Mouse (Mus musculus): ENCODE results near the gene Zfp804a.

The Zfp804a gene

DNA sequence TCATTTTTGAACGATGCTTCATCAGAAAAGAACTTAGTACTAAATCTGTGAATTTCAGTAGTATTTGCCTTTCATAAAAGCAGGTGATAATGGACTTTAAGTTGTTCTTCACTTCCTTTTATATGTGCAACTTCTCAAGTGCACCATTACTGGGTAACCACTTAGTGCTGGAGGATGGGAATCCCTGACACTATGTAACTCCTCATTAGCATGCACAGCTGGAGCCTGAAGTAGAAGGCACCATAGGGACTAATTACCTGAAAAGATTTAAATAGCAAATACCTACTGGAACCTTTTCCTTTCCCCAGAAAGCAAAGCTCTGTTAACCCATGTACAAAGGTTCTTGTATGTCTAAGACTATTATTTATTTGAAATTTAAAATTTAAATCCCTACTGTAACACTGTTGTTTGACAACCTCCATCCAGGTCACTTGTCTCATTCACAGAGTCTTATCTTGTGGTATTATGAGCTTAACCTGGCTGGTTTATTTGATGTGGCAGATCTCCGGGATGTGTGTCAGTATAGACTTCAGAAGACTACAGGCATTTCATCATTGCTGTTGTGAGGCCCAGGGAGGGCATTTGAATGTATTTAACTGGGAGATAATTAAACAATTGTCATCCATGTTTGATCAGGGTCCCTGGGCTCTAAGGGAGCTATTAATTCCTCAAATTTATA, 229.7 kb downstream of the Zfp804a start:
- DNase-seq = no peak

DNA sequence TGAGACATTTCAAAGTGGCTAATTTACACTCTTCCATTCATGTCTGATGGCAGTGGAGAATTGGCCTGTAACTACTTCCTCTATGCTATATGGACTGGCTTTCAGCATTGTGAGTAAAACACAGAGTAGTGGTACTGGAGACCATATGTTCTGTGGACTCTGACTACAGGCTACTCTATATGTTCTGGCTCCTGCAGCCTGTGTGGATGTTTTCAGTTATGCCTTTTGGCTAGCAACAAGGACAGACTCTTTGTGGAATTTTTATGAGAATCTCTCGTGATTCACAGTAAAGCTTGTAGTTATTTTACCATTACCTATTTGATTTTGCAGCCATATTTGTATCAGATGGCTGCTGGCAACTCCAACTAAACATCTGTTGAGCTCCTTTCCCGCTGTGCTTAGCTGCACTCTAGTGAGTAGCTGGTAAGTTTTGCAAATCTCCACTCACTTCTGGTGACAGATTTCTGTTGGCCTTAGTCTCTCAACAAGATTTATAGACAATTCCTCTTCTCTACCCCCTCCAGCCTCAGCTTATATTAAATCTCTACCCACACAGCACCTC, 242.0 kb downstream of the Zfp804a start:
- DNase-seq = no peak
